Mouse (Mus musculus): ENCODE measurements around the gene Daxx. TPM values are rescaled to one million over a fixed set of nuclear protein-coding genes. Genes with fewer than 3 reads are reported as not detected.
A peak's percentile ranks its signal among the peaks of the same experiment; 100 is the strongest.

Gene Daxx
- polyA plus RNA-seq, 1 experiment from 2014 or later, result 61.5 TPM

DNA sequence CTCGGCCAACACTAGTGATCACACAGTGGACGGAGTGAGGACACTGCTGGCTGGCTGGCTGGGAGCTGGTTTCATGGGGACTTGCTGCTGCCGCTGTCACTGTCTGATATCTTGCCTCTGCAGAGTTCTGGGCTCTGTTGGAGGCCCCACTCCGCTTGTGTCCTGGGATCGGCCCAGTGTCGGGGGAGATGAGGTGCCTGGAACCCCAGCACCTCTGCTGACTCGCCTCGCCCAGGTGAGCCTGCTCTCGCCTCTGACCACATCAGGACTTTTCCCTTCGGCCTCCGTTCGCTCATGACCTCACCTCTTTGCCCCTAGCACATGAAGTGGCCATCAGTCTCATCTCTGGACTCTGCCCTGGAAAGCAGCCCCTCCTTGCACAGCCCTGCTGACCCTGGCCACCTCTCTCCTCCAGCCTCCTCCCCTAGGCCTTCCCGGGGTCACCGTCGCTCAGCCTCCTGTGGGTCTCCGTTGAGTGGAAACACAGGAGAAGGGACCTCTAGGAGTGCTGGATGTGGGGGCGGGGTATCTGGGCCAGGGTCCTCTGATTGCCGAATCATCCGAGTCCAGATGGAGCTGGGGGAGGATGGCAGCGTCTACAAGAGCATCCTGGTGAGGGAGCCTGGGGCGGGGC, 26.3 kb downstream of the Daxx start:
- H3K4me2 ChIP-seq (ENCODE audit: low read length), result no peak overlapping the region
- H3K4me3 ChIP-seq (replicated peaks; ENCODE audit: low read length), result no peak overlapping the region
- no peaks in the 10 kb centered on the region for H3K9me3 ChIP-seq (ENCODE audit: control insufficient read depth, low read length)
- WGBS, result 88% methylated on average over 21 of the region's 21 CpGs
- no peaks in the 10 kb centered on the region for H3K27me3 ChIP-seq (replicated peaks; ENCODE audit: control insufficient read depth, insufficient read depth, low read length)
- H3K27ac ChIP-seq (ENCODE audit: low read length), result no peak overlapping the region
- no peak overlapping the region for H3K9ac ChIP-seq (replicated peaks; ENCODE audit: low read depth, low read length)
- no peak for ATAC-seq
- 0 out of 2 replicates have a peak, but pooled peaks cover 6% of the 10 kb centered on the region for H3K36me3 ChIP-seq (ENCODE audit: control insufficient read depth, insufficient read depth)
- peaks cover 17% of the 10 kb centered on the region for H3K4me1 ChIP-seq (replicated peaks; ENCODE audit: control insufficient read depth, insufficient read depth, low read length)

DNA sequence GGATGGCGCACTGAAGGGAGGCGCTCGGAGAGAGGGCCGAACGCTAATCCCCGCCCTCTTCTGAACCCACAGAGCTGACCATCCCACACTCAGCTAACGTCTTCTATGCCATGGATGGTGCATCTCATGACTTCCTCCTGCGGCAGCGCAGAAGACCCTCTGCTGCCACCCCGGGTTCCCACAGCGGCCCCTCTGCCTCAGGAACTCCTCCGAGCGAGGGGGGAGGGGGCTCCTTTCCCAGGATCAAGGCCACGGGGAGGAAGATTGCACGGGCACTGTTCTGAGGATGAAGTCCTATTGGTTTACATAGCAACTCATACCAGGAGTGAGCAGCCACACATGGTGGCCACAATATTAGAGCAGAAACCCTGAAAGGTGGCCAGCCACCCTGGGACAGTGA, 27.8 kb downstream of the Daxx start:
- 86% methylated on average over 15 of the region's 15 CpGs for WGBS
- ATAC-seq, result no peak

DNA sequence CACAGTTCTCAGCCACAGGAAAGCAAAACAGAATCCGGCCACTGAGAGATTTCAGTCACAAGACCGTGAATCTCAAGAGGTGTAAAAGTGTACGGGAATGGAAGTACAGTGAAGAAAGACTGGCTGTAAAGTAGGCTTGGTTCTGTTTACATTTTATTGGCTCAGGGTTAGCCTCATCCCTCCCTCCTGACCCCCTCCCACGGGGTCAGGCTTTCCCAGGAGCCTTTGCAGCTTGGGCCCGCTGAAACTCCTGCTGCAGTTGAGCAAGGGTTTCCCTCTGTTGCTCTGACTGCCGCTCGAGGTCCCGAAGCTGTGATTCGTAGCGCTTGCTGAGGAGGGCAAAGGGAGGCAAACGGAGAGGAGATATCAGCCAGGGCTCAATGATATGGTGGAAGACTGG, 29.6 kb downstream of the Daxx start:
- Histone ChIP-seq H3K4me3 (replicated peaks; ENCODE audit: low read length) (no peak overlapping the region), H3K36me3 (ENCODE audit: control insufficient read depth, insufficient read depth) (peaks cover 10% of the 10 kb centered on the region; the same call in 1 of the 2 replicates), H3K4me1 (replicated peaks; ENCODE audit: control insufficient read depth, insufficient read depth, low read length) (peaks cover 18% of the 10 kb centered on the region), H3K9ac (replicated peaks; ENCODE audit: low read depth, low read length) (no peak overlapping the region), H3K9me3 (ENCODE audit: control insufficient read depth, low read length) (no peaks in the 10 kb centered on the region), H3K27me3 (replicated peaks; ENCODE audit: control insufficient read depth, insufficient read depth, low read length) (no peaks in the 10 kb centered on the region), H3K4me2 (ENCODE audit: low read length) (no peak overlapping the region), H3K27ac (ENCODE audit: low read length) (no peak overlapping the region)
- 81% methylated on average over 11 of the region's 11 CpGs for WGBS
- ATAC-seq, result no peak

More for the DNA sequence above, 27.8 kb downstream of the Daxx start:
- Histone ChIP-seq H3K4me2 (ENCODE audit: low read length) (no peak overlapping the region), H3K27ac (ENCODE audit: low read length) (no peak overlapping the region), H3K27me3 (replicated peaks; ENCODE audit: control insufficient read depth, insufficient read depth, low read length) (no peaks in the 10 kb centered on the region), H3K9ac (replicated peaks; ENCODE audit: low read depth, low read length) (no peak overlapping the region), H3K36me3 (ENCODE audit: control insufficient read depth, insufficient read depth) (0 out of 2 replicates have a peak, but pooled peaks cover 6% of the 10 kb centered on the region), H3K4me3 (replicated peaks; ENCODE audit: low read length) (no peak overlapping the region), H3K4me1 (replicated peaks; ENCODE audit: control insufficient read depth, insufficient read depth, low read length) (peaks cover 18% of the 10 kb centered on the region), H3K9me3 (ENCODE audit: control insufficient read depth, low read length) (no peaks in the 10 kb centered on the region)

DNA sequence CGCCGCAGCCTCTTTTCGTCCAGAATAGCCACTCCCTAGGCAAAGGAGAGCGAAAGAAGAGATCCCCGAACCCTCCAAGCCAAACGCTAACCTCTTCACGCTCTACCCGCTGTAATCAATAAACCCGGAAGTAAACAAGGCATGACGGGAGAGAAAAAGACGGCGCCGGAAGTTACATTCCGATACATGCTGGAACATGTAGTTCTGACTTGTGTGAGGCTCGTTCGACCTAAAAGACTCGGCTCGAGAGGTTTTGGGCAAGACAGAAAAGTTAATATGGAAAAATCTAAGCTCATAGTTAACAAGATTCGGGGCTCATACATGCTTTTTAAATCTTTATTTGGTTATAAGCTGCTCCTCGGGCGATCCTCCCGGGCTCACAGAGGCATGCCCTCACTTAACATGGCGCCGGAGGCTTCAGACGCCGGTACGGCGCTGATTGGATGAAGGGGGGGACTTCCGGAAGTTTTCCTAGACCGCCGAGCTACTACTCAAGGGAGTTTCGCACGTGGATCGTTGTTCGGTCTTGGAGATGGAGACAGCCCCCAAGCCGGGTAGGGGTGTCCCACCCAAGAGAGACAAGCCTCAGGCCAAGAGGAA, 31.1 kb downstream of the Daxx start, which contains the start of the genes Pfdn6 and Wdr46:
TSS of gene Pfdn6 (minus strand) at position 138 of the 600 bp plus-strand sequence.
TSS of gene Wdr46 (plus strand) at position 455 of the 600 bp plus-strand sequence.
- peak within 1 kb of the TSS; percentile 65 for H3K9ac ChIP-seq (replicated peaks; ENCODE audit: low read depth, low read length)
- H3K27ac ChIP-seq (ENCODE audit: low read length), result no peak within 1 kb of the TSS; the same call in 1 of the 2 replicates
- ATAC-seq, result peak; percentile 93
- H3K4me3 ChIP-seq (replicated peaks; ENCODE audit: low read length), result peak within 1 kb of the TSS; percentile 74
- WGBS, result 0% methylated on average over 36 of the region's 36 CpGs
- no peaks in the 10 kb centered on the region for H3K27me3 ChIP-seq (replicated peaks; ENCODE audit: control insufficient read depth, insufficient read depth, low read length)
- H3K4me2 ChIP-seq (ENCODE audit: low read length), result peak within 1 kb of the TSS; percentile 90
- peaks cover 12% of the 10 kb centered on the region; the same call in 1 of the 2 replicates for H3K36me3 ChIP-seq (ENCODE audit: control insufficient read depth, insufficient read depth)
- H3K4me1 ChIP-seq (replicated peaks; ENCODE audit: control insufficient read depth, insufficient read depth, low read length), result peaks cover 18% of the 10 kb centered on the region
- no peaks in the 10 kb centered on the region for H3K9me3 ChIP-seq (ENCODE audit: control insufficient read depth, low read length)

DNA sequence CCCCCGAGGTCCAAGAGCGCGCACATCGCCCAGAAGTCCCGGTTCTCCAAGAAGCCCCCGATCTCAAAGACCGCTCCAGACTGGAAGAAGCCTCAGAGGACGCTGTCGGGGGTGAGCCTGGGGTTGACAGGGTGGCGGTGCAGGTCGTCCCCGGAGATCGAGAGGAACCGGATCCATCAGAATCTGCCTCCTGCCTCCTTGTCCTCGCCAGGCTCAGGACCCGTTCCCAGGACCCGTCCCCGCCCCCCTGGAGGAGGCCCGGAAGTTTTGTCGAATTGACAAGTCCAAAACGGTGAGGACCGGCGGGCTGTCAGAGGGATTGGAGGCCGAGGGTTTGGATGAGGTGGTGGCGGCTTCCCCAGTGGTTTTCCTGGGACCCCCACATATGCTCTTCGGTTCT, 31.8 kb downstream of the Daxx start:
- Histone ChIP-seq H3K27ac (ENCODE audit: low read length) (no peak overlapping the region), H3K9me3 (ENCODE audit: control insufficient read depth, low read length) (no peaks in the 10 kb centered on the region), H3K36me3 (ENCODE audit: control insufficient read depth, insufficient read depth) (peaks cover 11% of the 10 kb centered on the region; the same call in 1 of the 2 replicates), H3K9ac (replicated peaks; ENCODE audit: low read depth, low read length) (peak overlapping the region; percentile 65), H3K4me3 (replicated peaks; ENCODE audit: low read length) (peak overlapping the region; percentile 74), H3K4me1 (replicated peaks; ENCODE audit: control insufficient read depth, insufficient read depth, low read length) (peaks cover 18% of the 10 kb centered on the region), H3K4me2 (ENCODE audit: low read length) (peak overlapping the region; percentile 90), H3K27me3 (replicated peaks; ENCODE audit: control insufficient read depth, insufficient read depth, low read length) (no peaks in the 10 kb centered on the region)
- 2% methylated on average over 26 of the region's 26 CpGs for whole genome bisulfite sequencing
- ATAC-seq, result no peak

DNA sequence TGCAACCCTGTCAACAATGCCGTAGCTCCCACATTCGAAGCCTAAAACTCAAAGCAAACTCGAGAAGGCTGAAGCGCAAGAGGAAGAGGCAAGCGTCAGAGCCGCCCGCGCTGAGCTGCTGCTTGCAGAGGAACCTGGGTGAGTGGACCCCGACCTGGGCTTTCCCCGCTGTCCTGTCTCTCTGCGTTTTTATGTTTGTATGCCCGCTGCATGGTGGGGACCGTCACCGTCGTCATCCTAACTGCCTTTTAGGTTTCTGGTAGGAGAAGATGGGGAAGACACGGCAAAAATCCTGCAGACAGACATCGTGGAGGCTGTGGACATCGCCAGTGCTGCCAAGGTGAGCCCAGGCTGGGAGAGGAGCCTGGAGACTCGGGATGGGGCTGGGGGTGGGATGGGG, 32.2 kb downstream of the Daxx start:
- Histone ChIP-seq H3K9me3 (ENCODE audit: control insufficient read depth, low read length) (no peaks in the 10 kb centered on the region), H3K9ac (replicated peaks; ENCODE audit: low read depth, low read length) (peak overlapping the region; percentile 65; the same call in 1 of the 2 replicates), H3K4me2 (ENCODE audit: low read length) (peak overlapping the region; percentile 90), H3K36me3 (ENCODE audit: control insufficient read depth, insufficient read depth) (peaks cover 14% of the 10 kb centered on the region), H3K27me3 (replicated peaks; ENCODE audit: control insufficient read depth, insufficient read depth, low read length) (no peaks in the 10 kb centered on the region), H3K4me1 (replicated peaks; ENCODE audit: control insufficient read depth, insufficient read depth, low read length) (peaks cover 18% of the 10 kb centered on the region), H3K4me3 (replicated peaks; ENCODE audit: low read length) (peak overlapping the region; percentile 74), H3K27ac (ENCODE audit: low read length) (no peak overlapping the region)
- ATAC-seq, result no peak
- WGBS, result 60% methylated on average over 19 of the region's 19 CpGs

DNA sequence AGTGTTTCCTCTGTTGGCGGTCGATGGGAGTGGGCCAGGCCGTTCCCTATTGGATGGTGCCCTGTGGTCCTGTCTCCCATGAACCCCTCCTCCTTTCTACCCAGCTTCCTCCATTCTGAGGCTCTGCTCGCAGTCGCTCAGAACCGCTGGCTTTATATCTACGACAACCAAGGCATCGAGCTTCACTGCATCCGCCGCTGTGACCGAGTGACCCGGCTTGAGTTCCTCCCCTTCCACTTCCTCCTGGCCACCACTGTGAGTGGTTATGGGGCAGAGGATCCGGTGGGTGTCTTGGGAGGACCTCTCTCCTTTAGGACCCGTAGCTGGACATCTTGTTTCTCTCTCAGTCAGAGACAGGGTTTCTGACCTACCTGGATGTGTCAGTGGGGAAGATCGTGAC, 34.2 kb downstream of the Daxx start:
- 95% methylated on average over 15 of the region's 15 CpGs for WGBS
- Histone ChIP-seq H3K4me3 (replicated peaks; ENCODE audit: low read length) (no peak overlapping the region), H3K36me3 (ENCODE audit: control insufficient read depth, insufficient read depth) (peaks cover 17% of the 10 kb centered on the region), H3K4me2 (ENCODE audit: low read length) (no peak overlapping the region), H3K27me3 (replicated peaks; ENCODE audit: control insufficient read depth, insufficient read depth, low read length) (no peaks in the 10 kb centered on the region), H3K9me3 (ENCODE audit: control insufficient read depth, low read length) (no peaks in the 10 kb centered on the region), H3K4me1 (replicated peaks; ENCODE audit: control insufficient read depth, insufficient read depth, low read length) (peaks cover 18% of the 10 kb centered on the region), H3K9ac (replicated peaks; ENCODE audit: low read depth, low read length) (no peak overlapping the region), H3K27ac (ENCODE audit: low read length) (no peak overlapping the region)
- ATAC-seq, result no peak

GRCm38 (mm10) chr17:33947430-33948089, 38.3 kb downstream of the Daxx start:
- peaks cover 21% of the 10 kb centered on the region for H3K36me3 ChIP-seq (ENCODE audit: control insufficient read depth, insufficient read depth)
- H3K27ac ChIP-seq (ENCODE audit: low read length), result no peak overlapping the region
- no peak overlapping the region for H3K4me3 ChIP-seq (replicated peaks; ENCODE audit: low read length)
- H3K9ac ChIP-seq (replicated peaks; ENCODE audit: low read depth, low read length), result no peak overlapping the region
- no peaks in the 10 kb centered on the region for H3K27me3 ChIP-seq (replicated peaks; ENCODE audit: control insufficient read depth, insufficient read depth, low read length)
- 90% methylated on average over 10 of the region's 10 CpGs for WGBS
- H3K4me2 ChIP-seq (ENCODE audit: low read length), result no peak overlapping the region
- peaks cover 22% of the 10 kb centered on the region for H3K4me1 ChIP-seq (replicated peaks; ENCODE audit: control insufficient read depth, insufficient read depth, low read length)
- ATAC-seq, result no peak
- H3K9me3 ChIP-seq (ENCODE audit: control insufficient read depth, low read length), result no peaks in the 10 kb centered on the region

Data from forebrain, embryonic 16.5 days (tissue).